Mouse (Mus musculus) NIH3T3 (cell line): ENCODE measurements around the gene Ccdc148.

Experiments used
- DNase-seq: peaks from one replicate; pipeline ENCODE4 v3.0.0-alpha.2; 2012; ENCODE audit warnings: low read depth

Ccdc148 gene

GRCm38 (mm10) chr2:58918351-58918750, 242.1 kb downstream of the Ccdc148 start:
- DNase-seq, result no peak

DNA sequence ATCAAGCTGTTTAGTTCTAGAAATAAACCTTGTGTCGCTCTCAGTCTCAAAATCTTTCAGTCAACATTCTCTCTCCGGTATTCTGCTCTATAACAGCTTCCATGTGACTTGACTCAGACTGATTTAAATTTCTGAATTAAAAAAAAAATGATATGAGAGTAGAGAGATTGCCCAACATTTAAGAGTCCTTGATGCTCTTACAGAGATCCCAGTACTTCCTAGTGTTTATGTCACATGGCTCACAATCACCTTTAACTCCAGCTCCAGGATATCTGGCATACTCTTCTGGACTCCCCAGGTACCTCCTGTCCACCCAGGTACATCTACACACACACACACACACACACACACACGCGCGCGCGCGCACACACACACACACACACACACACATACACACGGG, 248.1 kb downstream of the Ccdc148 start:
- no peak for DNase-seq

GRCm38 (mm10) chr2:58906814-58907516, 253.5 kb downstream of the Ccdc148 start:
- no peak for DNase-seq

- no peak for DNase-seq
Measured at GRCm38 (mm10) chr2:58905057-58905456, 255.4 kb downstream of the Ccdc148 start.

DNA sequence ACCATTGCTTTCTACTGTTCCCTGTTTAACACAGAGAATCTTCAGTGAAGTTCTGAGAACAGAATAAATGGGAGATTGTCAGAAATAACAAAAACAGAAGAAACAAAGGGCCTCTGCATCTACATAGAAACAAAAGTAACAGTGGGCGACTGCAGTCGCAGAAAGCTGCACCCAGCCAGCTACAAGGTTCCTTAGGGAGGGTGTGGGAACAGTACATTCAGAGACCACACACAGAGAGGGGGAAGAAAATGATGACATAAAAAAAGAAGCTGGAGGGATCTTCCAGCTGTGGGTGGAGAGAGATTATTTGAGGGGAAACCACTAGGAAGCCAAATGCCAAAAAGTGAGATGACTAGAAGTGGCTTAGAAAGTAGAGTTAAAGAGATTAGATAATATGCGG, 280.6 kb downstream of the Ccdc148 start:
- DNase-seq, result no peak

- no peak for DNase-seq
Measured at GRCm38 (mm10) chr2:58859134-58859533, 301.3 kb downstream of the Ccdc148 start, which contains the start of gene Gm11099. Gene Gm11099 (plus strand): TSS chr2:58859434.

GRCm38 (mm10) chr2:58844499-58844898, 316.0 kb downstream of the Ccdc148 start:
- no peak for DNase-seq

DNA sequence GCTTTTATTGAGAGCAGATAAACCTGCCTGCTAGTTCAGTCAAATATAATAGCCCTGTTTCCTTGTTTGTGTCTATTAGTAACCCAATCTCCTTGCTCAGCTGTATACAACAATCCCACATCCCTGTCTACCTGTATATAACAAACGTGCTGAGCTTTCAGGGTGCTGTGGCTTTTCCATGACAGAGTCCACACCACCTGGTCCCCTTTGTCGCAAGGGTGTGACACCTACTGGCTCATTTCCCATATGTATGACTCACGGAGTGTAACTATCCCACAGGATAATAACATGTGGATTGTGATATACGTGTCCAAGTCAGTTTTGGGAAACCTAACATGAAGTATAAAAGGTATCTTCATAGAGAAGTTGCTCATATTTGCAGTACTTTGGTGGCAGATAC, 318.0 kb downstream of the Ccdc148 start:
- DNase-seq, result no peak

DNA sequence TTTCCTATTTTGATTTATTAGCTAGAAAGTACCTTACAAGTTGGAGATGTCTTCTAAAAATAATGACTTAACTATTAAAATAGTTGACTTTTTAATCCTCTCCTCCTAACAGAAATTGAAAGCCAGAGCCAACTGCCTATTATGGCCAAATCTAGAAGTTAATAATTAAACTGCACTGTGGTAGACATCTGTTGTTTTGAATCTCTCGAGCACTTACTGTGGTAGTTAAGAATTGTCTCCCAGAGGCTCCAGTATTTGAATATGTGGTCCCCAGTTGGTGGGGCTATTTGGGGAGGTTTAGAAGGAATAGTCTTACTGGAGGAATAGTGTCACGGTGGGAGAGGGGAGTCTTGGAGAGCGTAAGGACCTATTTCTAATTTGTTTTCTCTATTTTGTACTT, 319.5 kb downstream of the Ccdc148 start:
- DNase-seq, result no peak

DNA sequence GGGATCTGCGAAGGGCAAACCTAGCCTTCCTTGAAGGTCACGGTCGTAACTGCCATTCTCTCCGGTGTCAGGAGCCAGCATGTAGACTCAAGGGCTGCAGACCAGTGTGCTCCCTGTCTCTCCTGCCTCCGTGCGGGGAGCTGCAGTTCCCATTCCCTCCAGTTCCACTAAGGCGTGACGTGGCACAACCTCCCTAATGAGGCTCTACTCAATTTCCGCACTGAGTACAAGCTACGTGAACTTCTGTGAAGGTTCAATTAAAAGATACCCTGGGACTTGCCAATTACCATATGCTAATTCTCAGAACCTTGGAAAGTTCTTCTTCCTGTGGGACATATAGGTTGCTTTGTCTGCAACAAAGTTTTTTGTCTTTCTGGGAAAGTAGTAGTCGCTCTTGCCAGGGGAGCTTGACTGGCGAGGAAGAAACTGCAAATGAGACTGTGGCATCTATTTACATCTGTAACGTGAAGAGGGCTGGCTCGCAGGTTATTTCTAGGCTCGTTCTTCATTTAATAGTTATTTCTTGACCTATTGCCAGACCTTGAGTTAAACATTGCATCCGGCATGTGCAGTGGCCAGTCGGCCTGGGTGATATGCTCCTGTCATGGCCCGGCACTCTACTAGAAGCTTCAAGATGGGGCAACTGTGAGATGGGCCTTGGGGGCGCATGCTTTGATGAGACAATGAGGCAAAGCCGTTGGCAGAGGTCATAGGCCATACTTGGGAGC, 328.1 kb downstream of the Ccdc148 start:
- DNase-seq, result no peak

- DNase-seq, result peak; percentile 25
Measured at GRCm38 (mm10) chr2:58829981-58830742, 330.3 kb downstream of the Ccdc148 start.

GRCm38 (mm10) chr2:58828910-58829600, 331.4 kb downstream of the Ccdc148 start:
- no peak for DNase-seq

DNA sequence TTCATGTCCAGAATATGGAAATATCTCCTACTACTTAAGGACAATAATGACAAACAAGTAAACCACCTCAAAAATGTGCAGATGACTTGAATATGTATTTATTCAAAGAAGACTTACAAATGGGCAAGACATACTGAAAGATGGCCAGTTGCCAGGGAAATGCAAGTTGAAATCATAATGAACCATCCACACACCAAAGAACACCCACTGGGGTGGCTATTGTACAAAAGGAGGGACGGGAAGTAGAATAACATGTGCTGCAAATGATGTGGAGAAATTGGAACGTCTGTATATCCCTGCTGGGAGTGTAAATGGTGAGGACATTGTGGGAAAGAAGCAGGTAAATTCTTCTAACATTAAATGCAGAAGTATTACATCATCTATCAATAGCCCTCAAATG, 347.5 kb downstream of the Ccdc148 start:
- no peak for DNase-seq

DNA sequence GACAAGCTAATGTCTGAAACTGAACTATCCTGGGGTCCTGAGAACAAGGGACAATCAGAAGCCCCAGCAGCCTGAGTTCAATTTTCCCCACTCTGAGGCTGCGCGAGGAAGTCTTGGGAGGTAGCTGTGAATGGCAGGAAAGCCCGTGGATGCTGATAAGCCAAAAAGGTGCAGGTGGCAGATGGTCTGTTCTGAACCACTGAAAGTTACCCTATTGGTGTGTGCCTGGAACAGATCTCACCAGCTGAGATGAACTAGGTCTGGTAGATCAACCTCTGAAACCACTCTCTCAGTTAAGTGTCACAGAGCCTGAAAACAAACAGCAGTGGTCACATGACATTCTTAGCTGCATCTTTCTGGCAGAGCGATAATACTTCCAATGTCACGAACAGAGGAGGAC, 360.9 kb downstream of the Ccdc148 start:
- no peak for DNase-seq

DNA sequence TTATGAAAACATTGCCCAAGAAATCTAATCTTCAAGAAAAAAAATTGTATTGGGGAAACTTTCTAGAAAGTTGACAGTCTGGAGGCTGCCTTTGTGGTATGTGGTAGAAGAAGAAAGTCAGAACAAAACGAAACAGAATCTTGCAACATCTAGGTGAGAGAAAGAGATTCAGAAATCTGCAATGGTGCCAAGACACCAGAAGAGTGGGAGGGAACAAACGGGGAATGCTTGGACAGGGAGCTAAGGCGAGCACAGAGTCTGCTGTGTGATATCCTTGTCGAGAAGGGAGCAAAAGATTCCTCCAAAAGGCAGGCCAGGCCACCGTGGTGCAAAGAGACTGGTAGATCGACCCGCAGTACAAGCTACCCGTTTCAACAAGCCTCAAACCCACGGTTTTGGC, 361.4 kb downstream of the Ccdc148 start:
- no peak for DNase-seq

DNA sequence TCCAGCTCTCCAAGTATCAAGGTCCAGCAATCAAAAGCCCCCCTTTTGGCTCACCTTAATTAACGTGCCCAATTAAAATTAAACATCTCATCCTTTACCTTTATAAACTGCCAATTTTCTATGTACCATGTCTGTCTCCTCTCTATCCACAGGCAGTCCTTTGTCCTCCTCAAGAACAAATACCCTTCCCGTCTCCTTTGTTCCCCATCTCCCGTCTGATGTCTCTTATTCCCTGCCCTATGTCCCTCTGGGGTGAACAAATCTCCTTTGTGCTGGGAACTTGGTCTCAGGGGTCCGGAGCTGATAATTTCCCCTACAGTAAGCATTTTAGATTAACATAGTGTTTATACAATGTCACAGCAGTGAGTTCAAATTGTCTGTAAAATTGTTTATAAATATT, 363.0 kb downstream of the Ccdc148 start:
- no peak for DNase-seq

GRCm38 (mm10) chr2:58795432-58795831, 365.1 kb downstream of the Ccdc148 start:
- DNase-seq, result peak; percentile 34

- no peak for DNase-seq
Measured at GRCm38 (mm10) chr2:58794489-58794888, 366.0 kb downstream of the Ccdc148 start.

DNA sequence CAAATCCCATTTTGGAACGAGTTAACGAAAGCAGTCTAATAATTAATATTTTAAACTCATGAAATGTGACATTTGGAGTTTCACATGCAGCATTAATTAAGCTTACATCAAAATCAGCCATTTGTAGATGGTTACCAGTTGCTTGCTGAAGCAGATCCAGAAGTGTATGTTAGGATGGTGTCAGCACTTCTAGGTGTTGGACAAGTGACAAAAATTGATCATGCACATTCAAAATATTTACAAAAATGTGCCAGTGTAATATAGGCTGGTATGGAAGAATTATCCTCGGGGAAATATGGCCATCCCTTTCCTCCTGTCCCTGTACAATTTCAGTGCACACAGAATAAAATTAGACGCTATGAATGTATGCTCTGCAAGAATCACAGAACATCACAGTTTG, 370.1 kb downstream of the Ccdc148 start:
- no peak for DNase-seq

- no peak for DNase-seq
Measured at GRCm38 (mm10) chr2:58789934-58790333, 370.5 kb downstream of the Ccdc148 start.

- no peak for DNase-seq
Measured at GRCm38 (mm10) chr2:58787360-58787759, 373.1 kb downstream of the Ccdc148 start.

- DNase-seq, result no peak
Measured at GRCm38 (mm10) chr2:58786681-58787080, 373.8 kb downstream of the Ccdc148 start.
